Mouse (Mus musculus): Measurements from ENCODE around the gene Uqcrq. TPM values are rescaled to one million over a fixed set of nuclear protein-coding genes. Genes with fewer than 3 reads are reported as not detected.

Gene Uqcrq
- polyA plus RNA-seq, 1 experiment from 2014 or later = 495 TPM

- Histone ChIP-seq H3K27ac (replicated peaks; ENCODE audit: low read depth, low read length) (peak within 1 kb of the TSS; percentile 59; the same call in 1 of the 2 replicates), H3K9ac (ENCODE audit: low read length) (no peak within 1 kb of the TSS; the same call in 1 of the 2 replicates), H3K4me2 (ENCODE audit: low read depth, severe bottlenecking) (peak within 1 kb of the TSS; percentile 42), H3K27me3 (ENCODE audit: control insufficient read depth, insufficient read depth, low read length) (peaks cover 22% of the 10 kb centered on the region), H3K4me3 (ENCODE audit: low read depth, low read length) (0 out of 2 replicates have a peak within 1 kb of the TSS, but pooled peaks have one; percentile 9), H3K36me3 (ENCODE audit: control insufficient read depth, insufficient read depth, low read length) (no peaks in the 10 kb centered on the region), H3K4me1 (ENCODE audit: control insufficient read depth, insufficient read depth, low read length) (peaks cover 6% of the 10 kb centered on the region; the same call in 1 of the 2 replicates), H3K9me3 (ENCODE audit: control insufficient read depth, low read length) (no peaks in the 10 kb centered on the region)
- ATAC-seq (ENCODE audit: insufficient number of reproducible peaks, low FRiP score, low TSS enrichment, low read depth) (peak; percentile 71), DNase-seq (ENCODE audit: low spot score) (peak; percentile 96)
- WGBS = 3% methylated on average over 29 of the region's 29 CpGs
Observed at GRCm38 (mm10) chr11:53469968-53470695, 39.5 kb upstream of the Uqcrq start, which contains the start of gene Gm9837. TSS of gene Gm9837 (minus strand) at chr11:53470479.

- H3K27ac ChIP-seq (replicated peaks; ENCODE audit: low read depth, low read length) = peak overlapping the region; percentile 61; the same call in 1 of the 2 replicates
- ATAC-seq (ENCODE audit: insufficient number of reproducible peaks, low FRiP score, low TSS enrichment, low read depth) = peak; percentile 18; the same call in 1 of the 2 replicates
- no peak overlapping the region for H3K9ac ChIP-seq (ENCODE audit: low read length)
- peak overlapping the region; percentile 42; the same call in 1 of the 2 replicates for H3K4me2 ChIP-seq (ENCODE audit: low read depth, severe bottlenecking)
- H3K36me3 ChIP-seq (ENCODE audit: control insufficient read depth, insufficient read depth, low read length) = no peaks in the 10 kb centered on the region
- H3K4me3 ChIP-seq (ENCODE audit: low read depth, low read length) = no peak overlapping the region
- WGBS = 41% methylated on average over 16 of the region's 16 CpGs
- H3K9me3 ChIP-seq (ENCODE audit: control insufficient read depth, low read length) = no peaks in the 10 kb centered on the region
- DNase-seq (ENCODE audit: low spot score) = no peak
- H3K27me3 ChIP-seq (ENCODE audit: control insufficient read depth, insufficient read depth, low read length) = peaks cover 29% of the 10 kb centered on the region
- H3K4me1 ChIP-seq (ENCODE audit: control insufficient read depth, insufficient read depth, low read length) = peaks cover 6% of the 10 kb centered on the region; the same call in 1 of the 2 replicates
Observed at GRCm38 (mm10) chr11:53469294-53469967, 38.8 kb upstream of the Uqcrq start.

- H3K27ac ChIP-seq (replicated peaks; ENCODE audit: low read depth, low read length) = no peak overlapping the region
- 5% methylated on average over 40 of the region's 40 CpGs for WGBS
- peak overlapping the region; percentile 52 for H3K9ac ChIP-seq (ENCODE audit: low read length)
- peaks cover 10% of the 10 kb centered on the region for H3K4me1 ChIP-seq (ENCODE audit: control insufficient read depth, insufficient read depth, low read length)
- peak overlapping the region; percentile 43 for H3K4me2 ChIP-seq (ENCODE audit: low read depth, severe bottlenecking)
- ATAC-seq (ENCODE audit: insufficient number of reproducible peaks, low FRiP score, low TSS enrichment, low read depth) = 0 out of 2 replicates have a peak, but pooled peaks have one; percentile 14
- no peaks in the 10 kb centered on the region for H3K36me3 ChIP-seq (ENCODE audit: control insufficient read depth, insufficient read depth, low read length)
- peaks cover 49% of the 10 kb centered on the region for H3K27me3 ChIP-seq (ENCODE audit: control insufficient read depth, insufficient read depth, low read length)
- no peaks in the 10 kb centered on the region for H3K9me3 ChIP-seq (ENCODE audit: control insufficient read depth, low read length)
- DNase-seq (ENCODE audit: low spot score) = peak; percentile 92
- peak overlapping the region; percentile 20; the same call in 1 of the 2 replicates for H3K4me3 ChIP-seq (ENCODE audit: low read depth, low read length)
Observed at GRCm38 (mm10) chr11:53466231-53466971, 35.8 kb upstream of the Uqcrq start.

- Histone ChIP-seq H3K27me3 (ENCODE audit: control insufficient read depth, insufficient read depth, low read length) (peaks cover 40% of the 10 kb centered on the region), H3K9ac (ENCODE audit: low read length) (peak overlapping the region; percentile 49; the same call in 1 of the 2 replicates), H3K4me1 (ENCODE audit: control insufficient read depth, insufficient read depth, low read length) (peaks cover 4% of the 10 kb centered on the region), H3K27ac (replicated peaks; ENCODE audit: low read depth, low read length) (no peak overlapping the region), H3K9me3 (ENCODE audit: control insufficient read depth, low read length) (no peaks in the 10 kb centered on the region), H3K36me3 (ENCODE audit: control insufficient read depth, insufficient read depth, low read length) (no peaks in the 10 kb centered on the region), H3K4me3 (ENCODE audit: low read depth, low read length) (peak overlapping the region; percentile 31), H3K4me2 (ENCODE audit: low read depth, severe bottlenecking) (peak overlapping the region; percentile 66)
- ATAC-seq (ENCODE audit: insufficient number of reproducible peaks, low FRiP score, low TSS enrichment, low read depth) (peak; percentile 37; the same call in 1 of the 2 replicates), DNase-seq (ENCODE audit: low spot score) (peak; percentile 63)
- WGBS = 6% methylated on average over 50 of the region's 55 CpGs
Observed at GRCm38 (mm10) chr11:53463551-53464424, 33.2 kb upstream of the Uqcrq start.

- Histone ChIP-seq H3K27me3 (ENCODE audit: control insufficient read depth, insufficient read depth, low read length) (peaks cover 42% of the 10 kb centered on the region), H3K4me2 (ENCODE audit: low read depth, severe bottlenecking) (no peak overlapping the region), H3K9ac (ENCODE audit: low read length) (no peak overlapping the region), H3K36me3 (ENCODE audit: control insufficient read depth, insufficient read depth, low read length) (no peaks in the 10 kb centered on the region), H3K4me3 (ENCODE audit: low read depth, low read length) (no peak overlapping the region), H3K27ac (replicated peaks; ENCODE audit: low read depth, low read length) (no peak overlapping the region), H3K9me3 (ENCODE audit: control insufficient read depth, low read length) (no peaks in the 10 kb centered on the region), H3K4me1 (ENCODE audit: control insufficient read depth, insufficient read depth, low read length) (peaks cover 4% of the 10 kb centered on the region)
- ATAC-seq (ENCODE audit: insufficient number of reproducible peaks, low FRiP score, low TSS enrichment, low read depth) (no peak), DNase-seq (ENCODE audit: low spot score) (no peak)
- WGBS = 30% methylated on average over 5 of the region's 5 CpGs
Observed at GRCm38 (mm10) chr11:53461727-53462126, 31.1 kb upstream of the Uqcrq start.

GRCm38 (mm10) chr11:53460192-53460591, 29.6 kb upstream of the Uqcrq start:
- no peak for ATAC-seq (ENCODE audit: insufficient number of reproducible peaks, low FRiP score, low TSS enrichment, low read depth)

GRCm38 (mm10) chr11:53458996-53459395, 28.4 kb upstream of the Uqcrq start:
- no peak overlapping the region for H3K27ac ChIP-seq (replicated peaks; ENCODE audit: low read depth, low read length)
- no peaks in the 10 kb centered on the region for H3K9me3 ChIP-seq (ENCODE audit: control insufficient read depth, low read length)
- H3K4me3 ChIP-seq (ENCODE audit: low read depth, low read length) = no peak overlapping the region
- peaks cover 22% of the 10 kb centered on the region for H3K27me3 ChIP-seq (ENCODE audit: control insufficient read depth, insufficient read depth, low read length)
- no peak for ATAC-seq (ENCODE audit: insufficient number of reproducible peaks, low FRiP score, low TSS enrichment, low read depth)
- DNase-seq (ENCODE audit: low spot score) = no peak
- no peaks in the 10 kb centered on the region for H3K36me3 ChIP-seq (ENCODE audit: control insufficient read depth, insufficient read depth, low read length)
- 64% methylated on average over 3 of the region's 3 CpGs for WGBS
- no peak overlapping the region for H3K4me2 ChIP-seq (ENCODE audit: low read depth, severe bottlenecking)
- H3K4me1 ChIP-seq (ENCODE audit: control insufficient read depth, insufficient read depth, low read length) = peaks cover 4% of the 10 kb centered on the region
- H3K9ac ChIP-seq (ENCODE audit: low read length) = no peak overlapping the region

More at GRCm38 (mm10) chr11:53460192-53460591, 29.6 kb upstream of the Uqcrq start:
- Histone ChIP-seq H3K9ac (ENCODE audit: low read length) (no peak overlapping the region), H3K4me3 (ENCODE audit: low read depth, low read length) (no peak overlapping the region), H3K36me3 (ENCODE audit: control insufficient read depth, insufficient read depth, low read length) (no peaks in the 10 kb centered on the region), H3K4me2 (ENCODE audit: low read depth, severe bottlenecking) (no peak overlapping the region), H3K27me3 (ENCODE audit: control insufficient read depth, insufficient read depth, low read length) (peaks cover 34% of the 10 kb centered on the region), H3K27ac (replicated peaks; ENCODE audit: low read depth, low read length) (no peak overlapping the region), H3K9me3 (ENCODE audit: control insufficient read depth, low read length) (no peaks in the 10 kb centered on the region), H3K4me1 (ENCODE audit: control insufficient read depth, insufficient read depth, low read length) (peaks cover 4% of the 10 kb centered on the region)
- DNase-seq (ENCODE audit: low spot score) = no peak
- WGBS = 87% methylated on average over 3 of the region's 3 CpGs
